Mouse (Mus musculus) erythroblast, embryonic 14.5 days (primary cell): ENCODE measurements around the gene Mmp11.

ENCODE experiments used
- GATA1 ChIP-seq: IDR thresholded peaks from 2 replicates; pipeline ENCODE4 v1.6.1; 2012; ENCODE audit warnings: low read length, inconsistent platforms, mixed read lengths
- TAL1 ChIP-seq: IDR thresholded peaks from 3 replicates; pipeline ENCODE4 v1.6.1; 2012; ENCODE audit warnings: low read length, inconsistent platforms, mixed read lengths

DNA sequence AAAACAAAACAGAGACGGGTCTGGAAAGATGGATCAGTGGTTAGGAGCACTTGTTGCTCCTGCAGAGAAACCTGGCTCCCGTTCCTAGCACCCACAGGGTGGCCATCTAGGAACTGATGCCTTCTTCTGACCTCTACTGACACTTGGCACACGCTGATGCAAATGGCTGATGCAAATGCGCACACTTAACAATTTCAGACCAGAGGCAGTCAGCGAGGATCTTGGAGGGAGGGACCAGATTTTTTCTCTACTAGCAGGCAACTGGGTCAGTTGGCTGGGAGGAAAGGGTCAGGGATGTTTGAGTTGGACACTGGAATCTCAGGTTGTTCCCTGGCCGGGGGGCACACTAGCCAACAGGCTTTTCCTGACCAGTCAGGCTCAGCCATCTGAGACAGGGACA, 3.4 kb downstream of the Mmp11 start, which contains the start of gene Chchd10:
- no peak for TF ChIP-seq GATA1
- no peak for TF ChIP-seq TAL1
